Mouse (Mus musculus): ENCODE data around the gene Dhx40.

The Dhx40 gene

DNA sequence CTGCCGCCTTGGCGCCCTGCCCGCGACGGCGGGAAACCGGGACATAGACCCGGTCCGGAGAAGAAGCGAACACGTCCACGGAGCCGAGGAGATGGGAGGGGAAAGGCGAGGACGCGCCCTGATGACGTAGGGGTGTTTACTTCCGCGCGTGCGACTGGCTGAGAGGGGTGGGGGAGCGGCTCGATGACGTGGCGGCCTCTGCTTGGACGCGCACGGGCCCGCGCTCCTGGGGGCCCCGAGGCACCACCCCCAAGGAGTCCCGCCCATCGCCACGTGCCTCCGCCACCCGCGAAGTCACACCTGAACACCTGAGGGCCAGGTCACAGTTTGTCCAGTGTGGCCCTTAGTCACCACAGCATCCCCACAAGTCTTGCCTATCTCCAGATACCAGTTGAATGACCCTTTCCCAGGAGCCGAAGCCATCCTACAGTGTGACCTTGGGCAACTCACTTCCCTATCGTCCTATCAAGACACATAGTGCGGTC, at the start of gene Dhx40:
Dhx40 (minus strand) TSS at position 242 of the 485 bp plus-strand sequence.
- peak; percentile 72 for DNase-seq (ENCODE audit: low read depth, low spot score)

DNA sequence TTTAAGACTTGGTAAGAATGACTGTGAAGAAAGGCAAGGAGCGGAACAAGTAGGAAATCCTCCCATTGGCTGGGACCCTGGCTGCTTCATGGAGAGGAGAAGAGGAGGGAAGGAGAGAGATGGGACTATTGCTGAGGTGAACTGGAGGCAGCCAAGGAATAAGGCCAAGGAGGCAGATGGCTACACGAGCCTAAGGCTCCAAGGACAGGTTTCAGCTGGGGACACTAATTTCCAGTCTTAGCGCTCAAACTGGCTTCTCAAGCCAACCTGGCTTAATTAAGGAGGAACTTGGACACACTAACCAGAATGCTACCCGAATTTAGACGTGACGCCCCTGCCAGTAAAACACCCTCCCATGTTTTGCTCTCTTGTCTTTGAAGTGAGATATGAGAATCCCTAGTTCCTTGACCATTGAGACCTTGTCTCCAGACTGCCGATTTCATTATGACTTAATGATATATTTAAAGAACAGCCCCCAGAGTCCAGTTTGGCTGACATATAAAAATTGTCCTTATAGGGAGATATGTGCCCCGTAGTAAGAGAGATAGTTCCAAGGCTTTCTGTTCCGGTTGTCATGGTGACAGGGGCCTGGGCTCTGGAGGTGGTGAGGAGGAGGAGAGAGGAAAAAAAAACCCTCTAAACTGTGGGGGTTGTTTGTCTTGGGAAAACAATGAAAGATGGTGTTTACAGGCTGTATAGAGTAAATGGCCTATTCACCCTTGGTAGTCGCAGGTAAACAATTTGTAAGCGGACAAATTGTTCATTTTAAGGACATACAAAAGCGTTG, 48.3 kb upstream of the Dhx40 start:
- DNase-seq (ENCODE audit: low read depth, low spot score): no peak

DNA sequence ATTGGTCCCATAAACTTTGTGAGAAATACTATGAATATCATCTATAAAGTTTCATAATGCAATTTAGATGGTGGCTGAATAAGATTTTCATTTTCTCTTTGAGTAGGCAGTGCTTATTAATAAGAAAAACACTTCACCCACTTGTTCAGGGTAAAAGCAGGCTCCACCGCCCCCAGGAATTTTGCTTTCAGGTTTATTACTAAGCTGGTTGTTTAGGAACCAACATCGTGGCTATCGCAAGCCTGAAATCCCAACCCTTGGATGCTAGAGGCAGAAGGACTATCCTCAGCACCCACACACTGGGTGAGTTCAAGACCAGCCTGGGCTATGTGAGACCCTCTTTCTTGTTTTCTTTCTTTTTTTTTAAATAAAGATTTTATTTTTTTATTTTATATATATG, 45.5 kb upstream of the Dhx40 start:
- DNase-seq (ENCODE audit: low read depth, low spot score): no peak

DNA sequence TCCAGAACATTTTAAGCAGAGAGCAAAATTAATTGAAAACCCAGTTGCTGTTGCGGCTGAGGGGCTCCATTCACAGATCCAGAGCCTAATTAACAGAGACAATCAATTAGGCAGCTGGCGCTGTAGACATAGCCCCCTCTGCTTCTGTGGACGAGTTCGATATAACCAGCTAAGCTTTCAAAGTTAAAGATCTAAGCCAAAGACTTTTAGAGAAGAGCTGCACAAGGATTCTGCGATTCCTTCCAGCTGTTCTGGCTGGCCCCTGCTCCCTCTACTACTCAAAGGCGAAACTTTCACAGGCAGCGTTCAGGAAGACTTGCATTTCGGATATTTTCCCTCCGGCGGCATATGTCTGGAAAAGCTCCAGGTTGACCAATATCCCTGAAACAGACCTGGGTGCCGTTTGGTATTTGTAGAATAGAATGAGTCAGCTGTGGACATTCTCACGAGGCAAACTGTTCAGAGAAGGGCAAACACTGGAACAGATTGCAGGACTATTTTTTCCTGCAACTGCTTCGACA, 45.0 kb upstream of the Dhx40 start:
- no peak for DNase-seq (ENCODE audit: low read depth, low spot score)

DNA sequence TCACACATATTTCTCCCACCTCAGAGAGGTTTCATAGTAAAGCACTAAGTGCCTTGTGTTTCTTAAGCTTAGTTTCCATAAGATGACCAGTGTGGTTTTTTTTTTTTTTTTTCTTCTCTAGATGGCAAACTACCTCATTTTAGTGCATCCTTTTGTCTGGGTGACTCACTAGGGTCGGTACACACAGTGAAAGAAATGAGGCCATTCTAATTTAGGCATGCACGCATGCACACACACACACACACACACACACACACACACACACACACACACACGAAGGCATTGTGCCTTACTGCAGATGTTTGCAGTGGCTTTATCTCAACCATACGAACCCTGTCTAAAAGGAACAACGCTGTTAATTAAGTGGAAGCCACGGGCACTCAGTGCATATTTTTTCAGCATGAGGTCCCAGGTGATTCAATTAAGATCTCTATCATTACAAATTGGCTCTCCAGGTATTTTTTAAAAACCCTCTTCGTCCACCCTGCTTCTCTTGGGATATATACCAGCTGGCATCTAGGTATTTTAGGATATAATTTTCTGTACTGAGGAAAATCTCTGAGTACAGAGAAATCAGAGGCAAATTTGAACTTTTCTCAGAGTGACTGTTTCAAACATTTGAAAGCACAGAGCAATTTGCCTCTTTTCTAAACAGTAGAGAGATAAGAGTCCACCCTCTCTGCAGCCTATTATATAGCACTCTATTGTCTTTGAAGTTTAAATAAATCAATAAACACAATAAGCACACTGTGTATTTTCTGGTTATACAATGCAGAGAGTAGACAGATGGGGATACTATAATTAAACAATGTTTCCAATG, 44.4 kb upstream of the Dhx40 start:
- DNase-seq (ENCODE audit: low read depth, low spot score): no peak

DNA sequence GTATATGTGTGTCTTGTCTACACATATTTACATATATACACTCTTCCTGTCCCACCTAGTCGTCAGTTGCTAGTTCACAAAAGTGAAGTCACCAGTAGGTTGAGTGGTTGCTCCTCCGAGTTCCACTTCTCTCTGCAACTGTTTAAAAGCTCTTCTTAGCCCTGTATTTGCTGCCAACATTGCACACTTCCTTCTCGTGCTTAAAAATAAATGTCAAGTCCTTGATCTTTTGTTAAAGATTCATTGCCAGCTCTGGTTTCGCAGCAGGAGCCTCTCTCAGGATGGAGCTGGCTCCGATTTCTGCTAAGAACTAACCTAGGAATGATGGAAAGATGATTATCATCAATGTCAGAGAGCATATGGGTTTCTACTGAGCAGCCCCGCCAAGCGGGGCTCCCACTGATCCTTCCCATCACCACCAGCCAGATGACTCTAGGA, 43.7 kb upstream of the Dhx40 start:
- no peak for DNase-seq (ENCODE audit: low read depth, low spot score)

DNA sequence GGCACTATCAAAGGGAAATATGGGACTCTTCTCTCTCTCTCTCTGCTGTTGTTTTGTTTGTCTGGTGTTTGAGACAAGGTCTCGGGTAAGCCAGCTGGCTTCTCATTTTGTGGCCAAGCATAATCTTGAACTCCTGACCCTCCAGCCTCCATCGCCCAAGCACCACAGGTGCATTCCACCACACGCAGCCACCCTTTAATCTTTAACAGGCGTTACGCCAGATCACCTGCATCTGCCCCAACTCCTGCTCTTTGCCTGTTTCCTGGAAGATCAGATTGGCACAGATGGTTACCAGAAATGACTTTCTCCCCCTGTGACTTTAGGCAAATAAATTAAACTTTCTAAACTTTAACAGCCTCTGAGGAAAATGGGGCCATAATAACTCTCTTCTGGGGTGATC, 36.3 kb upstream of the Dhx40 start:
- DNase-seq (ENCODE audit: low read depth, low spot score): no peak

DNA sequence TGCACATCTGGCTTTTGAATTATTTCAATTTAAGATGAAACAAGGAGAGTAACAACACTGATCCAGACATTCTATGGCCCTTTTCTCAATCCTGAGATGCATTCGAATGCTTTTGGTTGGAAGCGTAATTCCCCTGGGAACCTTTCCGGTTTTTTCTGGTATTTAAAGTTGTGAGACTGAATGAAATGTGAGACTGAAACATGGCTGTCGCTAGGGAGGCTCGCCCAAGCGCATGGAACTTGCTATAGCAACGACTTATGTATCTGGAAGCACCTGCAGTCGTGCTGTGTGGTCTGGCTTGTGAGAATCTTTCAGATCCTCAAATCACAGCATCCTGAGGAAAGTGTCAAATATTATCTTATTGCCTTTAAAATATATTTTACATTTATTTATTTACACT, 33.7 kb upstream of the Dhx40 start:
- DNase-seq (ENCODE audit: low read depth, low spot score): no peak

DNA sequence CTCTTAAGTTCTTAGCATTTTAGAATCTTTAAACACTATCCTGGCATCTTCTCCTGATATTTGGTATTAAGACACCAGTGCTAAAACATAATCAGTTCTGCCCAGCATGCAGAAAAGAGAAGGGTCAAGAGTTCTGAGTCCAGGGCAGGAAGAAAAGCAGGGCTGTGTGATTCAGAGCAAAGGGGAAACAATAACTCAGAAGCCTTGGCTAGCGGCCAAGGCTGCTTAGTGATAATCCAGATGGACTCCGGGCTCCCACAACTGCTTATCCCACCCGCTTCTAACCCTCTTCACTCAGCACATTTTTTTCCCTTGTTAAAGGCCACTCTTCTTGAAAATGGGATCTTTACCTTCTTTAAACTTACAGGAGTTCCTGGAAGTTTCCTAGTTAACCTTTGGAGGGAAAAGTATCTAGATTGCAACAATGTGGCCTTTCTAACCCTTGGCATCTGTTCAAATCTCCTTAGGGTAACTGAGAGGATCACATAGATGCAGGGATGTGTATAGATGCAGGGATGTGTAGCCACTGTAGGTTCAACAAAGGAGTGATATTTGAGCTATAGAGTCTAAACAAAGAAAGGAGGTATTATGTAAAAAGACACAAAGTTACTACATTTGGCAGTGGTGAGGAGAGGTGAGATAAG, 33.1 kb upstream of the Dhx40 start:
- DNase-seq (ENCODE audit: low read depth, low spot score): no peak

DNA sequence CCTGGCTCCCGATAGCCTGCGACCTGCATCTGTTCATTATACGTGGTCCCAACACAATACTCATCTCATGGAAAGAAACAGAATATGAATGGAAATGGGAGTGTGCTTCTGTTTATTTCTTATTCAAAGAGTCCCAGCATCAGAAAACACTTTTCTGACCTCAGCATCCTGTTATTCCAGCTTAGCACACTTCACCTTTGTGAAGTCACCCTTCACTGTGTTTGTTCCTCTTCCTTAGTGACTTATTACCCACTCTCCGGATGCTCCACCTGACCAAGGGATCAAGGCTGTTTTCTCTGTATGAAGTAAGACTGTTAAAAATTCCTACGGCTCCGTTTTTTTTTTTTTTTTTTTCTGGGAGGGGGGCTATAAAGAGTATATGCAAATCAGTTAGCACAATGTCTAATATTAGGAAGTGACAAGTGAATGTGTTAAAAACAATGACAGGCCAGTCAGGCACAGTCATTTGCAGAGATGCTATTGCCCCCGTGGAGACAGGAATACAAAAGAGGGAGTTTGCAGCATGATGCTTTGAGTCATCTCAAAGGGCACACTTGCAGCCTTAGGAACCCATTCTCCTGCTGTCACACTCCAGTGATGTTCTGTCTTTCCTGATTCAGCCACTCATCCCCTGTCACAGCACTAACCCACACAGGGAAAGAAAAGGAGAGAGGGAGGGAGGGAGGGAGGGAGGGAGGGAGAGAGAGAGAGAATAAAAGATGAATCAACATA, 32.3 kb upstream of the Dhx40 start:
- DNase-seq (ENCODE audit: low read depth, low spot score): no peak

DNA sequence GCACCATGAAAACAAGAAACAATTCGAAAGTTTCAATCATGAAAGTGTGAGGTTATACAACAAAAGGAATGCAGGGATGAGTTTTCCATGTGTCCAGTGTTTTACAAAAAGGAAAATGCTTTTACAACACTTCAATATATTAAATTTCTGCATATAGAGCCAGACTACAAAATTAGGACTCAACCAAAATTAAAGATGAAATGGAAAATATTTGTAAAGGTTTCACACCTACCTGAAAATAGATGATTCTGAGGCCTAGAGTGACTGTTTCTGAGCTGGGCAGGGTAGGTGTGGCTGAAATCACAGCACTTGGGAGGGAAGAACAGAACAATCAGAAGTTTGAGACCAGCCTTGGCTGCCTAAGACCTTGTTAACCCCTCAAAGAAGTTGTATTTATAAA, 31.2 kb upstream of the Dhx40 start:
- DNase-seq (ENCODE audit: low read depth, low spot score): no peak

DNA sequence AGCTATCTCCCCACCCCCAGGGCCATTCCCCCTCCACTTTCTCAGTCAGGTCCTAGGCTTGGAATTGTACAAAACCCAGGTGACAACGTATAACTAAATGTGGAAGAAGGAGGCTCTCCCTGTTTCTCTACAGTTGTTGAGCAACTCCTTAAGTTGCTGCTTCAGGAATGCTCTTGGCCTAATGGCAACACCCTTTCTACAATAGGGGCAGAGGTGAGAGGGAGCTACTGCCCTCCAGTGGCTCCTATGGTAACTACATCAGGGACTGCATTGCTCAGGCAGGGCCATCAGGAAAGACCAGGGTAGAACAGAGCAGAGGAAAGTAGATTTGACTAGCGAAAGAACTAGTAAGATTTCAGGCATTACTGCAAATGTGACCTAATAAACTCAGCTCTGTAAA, 28.8 kb upstream of the Dhx40 start:
- DNase-seq (ENCODE audit: low read depth, low spot score): peak; percentile 58

DNA sequence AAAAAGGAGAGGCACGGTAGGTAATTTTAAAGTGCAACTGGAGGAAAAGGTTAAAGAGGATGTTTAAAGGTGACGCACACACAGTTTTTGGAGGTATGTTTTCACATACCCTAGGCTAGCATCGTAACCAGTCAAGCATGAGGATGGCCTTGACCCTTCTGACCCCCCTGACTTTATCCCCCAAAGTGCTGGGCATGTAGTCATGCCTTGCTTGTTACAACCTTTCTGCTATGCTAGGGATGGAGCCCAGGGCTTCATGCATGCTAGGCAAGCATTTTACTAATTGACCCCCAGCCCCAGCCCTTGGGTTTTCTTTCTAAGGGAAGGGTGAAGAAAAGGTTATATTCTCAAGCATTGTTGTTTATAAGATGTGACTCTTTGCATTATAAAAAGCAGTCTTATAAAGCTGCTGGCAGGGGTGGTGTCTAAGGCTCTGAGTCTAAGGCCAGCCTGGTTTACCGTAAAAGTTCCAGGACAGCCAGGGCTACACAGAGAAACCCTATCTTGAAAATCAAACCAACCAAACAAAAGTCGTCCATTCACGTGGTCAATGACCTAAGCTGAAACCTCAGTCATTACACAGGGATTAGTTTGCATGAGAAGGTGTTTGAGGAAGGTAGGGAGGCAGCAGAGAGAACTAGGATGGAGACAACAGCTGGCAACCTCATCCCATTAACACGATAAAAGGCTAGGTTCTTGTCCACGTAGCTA, 27.2 kb upstream of the Dhx40 start:
- DNase-seq (ENCODE audit: low read depth, low spot score): no peak

DNA sequence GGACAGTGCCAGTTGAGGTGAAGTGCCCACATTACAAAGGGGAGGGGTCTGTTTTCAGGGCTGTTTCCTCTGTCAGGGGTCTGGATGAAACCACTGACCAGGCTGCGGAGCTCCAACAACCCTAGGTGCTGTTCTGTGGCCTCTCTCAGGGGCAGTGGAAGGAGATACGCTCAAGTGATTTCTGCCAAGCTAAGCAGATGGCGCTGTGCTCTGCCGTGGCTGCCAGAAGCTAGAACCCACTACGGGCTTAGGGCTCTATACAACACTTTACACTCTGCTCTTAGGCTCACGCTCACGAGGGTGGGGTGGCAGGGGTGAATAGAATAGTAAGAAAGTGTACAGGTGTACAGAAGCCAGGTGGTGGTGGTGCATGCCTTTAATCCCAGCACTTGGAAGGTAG, 26.5 kb upstream of the Dhx40 start:
- DNase-seq (ENCODE audit: low read depth, low spot score): no peak

DNA sequence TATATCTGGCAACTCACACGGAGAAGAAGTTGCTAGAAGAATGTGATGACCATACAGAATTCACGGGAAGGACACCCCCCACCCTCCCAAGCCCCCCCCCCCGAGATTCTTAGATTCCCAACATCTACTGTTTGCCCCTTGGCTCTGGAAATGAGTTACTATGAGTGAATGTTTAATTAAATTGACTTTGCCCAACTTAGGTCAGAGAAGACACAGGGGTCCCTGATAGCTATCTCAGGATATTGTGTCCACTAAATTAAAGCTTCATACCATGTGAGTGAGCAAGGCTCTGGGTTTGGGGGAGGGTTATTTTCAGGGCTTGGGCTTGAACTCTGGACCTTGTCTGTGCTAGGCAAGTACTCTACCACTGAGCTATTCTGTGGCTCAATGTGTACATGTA, 25.6 kb upstream of the Dhx40 start:
- no peak for DNase-seq (ENCODE audit: low read depth, low spot score)

DNA sequence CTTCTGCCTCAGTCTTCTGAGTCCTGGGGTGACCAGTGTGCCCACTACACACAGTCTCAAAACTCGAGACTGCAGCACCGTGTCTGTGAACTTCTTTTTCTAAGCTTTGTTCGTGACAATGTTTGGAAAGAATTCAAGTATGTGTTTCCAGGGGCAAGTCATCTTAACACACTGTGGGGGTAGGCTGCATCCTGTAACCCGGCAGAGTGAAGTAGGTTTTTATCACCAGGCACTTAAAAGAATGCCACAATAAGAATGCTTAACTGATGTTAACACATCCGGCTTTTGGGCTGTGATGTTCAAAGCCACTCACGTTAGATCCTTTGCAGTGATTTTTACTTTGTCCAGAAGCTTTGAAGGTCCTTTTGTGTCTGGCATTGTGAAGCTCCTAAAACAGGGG, 20.9 kb upstream of the Dhx40 start:
- DNase-seq (ENCODE audit: low read depth, low spot score): no peak

DNA sequence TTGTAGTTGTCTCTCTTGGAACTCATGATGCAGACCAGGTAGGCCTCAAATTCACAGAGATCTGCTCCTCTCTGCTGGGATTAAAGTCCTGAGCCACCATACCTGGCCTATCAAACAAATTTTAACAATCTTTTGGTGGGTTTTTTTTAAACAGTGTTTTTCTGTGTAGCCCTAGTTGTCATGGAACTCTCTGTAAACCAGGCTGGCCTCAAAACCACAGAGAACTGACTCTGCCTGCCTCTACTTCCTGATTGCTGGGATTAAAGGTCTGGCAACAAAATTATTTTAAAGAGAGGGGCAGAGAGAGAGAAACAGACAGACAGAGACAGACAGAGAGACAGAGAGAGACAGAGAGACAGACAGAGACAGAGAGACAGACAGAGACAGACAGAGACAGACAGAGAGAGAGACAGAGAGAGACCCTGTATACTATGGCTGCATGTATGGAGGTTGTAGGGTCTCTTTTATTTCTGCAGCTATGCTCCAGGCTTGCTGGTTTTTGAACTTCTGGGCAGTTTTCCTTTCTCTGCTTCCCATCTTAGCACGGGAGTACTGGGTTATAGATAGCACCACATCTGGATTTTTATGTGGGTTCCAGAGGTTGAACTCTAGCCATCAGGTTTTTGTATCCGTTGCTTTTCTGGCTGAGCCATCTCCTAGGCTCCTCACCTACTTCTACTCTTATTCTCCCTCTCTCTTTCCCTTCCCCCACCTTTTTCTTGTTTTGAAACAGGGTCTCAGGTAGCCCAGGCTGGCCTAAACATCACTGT, 20.1 kb upstream of the Dhx40 start:
- DNase-seq (ENCODE audit: low read depth, low spot score): no peak

DNA sequence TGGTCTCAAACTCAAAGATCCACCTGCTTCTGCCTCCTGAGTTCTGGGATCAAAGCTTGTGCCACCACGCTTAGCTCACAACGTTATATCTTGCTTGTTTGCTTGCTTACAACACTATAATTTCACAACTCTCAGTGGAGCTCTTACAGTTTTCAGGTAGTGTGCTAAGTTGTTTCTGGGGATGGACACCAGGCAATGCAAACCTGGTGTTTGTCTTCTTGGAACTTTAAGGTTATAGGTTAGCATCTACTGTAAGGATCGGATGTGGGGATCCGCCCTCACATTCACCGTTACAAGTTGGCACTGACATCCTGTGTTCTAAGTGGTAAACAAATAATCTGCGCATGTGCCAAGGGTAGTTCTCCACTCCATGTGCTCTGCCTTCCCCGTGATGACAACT, 16.9 kb upstream of the Dhx40 start:
- DNase-seq (ENCODE audit: low read depth, low spot score): no peak

DNA sequence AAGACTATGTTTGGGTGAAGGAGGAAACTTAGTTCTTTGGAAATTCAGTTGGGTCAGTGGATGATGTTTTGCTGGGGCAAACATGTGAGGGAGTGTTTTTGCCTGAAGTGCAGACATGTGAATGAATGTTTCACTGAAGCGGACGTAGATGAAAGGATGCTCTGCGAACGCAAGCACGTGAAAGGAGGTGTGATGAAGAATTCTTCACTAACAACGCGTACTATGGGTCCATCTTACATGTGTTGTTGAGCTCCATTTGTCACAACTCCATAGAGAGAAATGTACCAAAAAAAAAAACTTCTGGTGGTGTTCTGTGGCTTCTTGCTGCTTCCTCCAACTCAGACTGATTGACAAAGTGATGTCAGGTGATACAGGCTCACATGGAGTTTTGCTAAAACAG, 15.0 kb upstream of the Dhx40 start:
- no peak for DNase-seq (ENCODE audit: low read depth, low spot score)

DNA sequence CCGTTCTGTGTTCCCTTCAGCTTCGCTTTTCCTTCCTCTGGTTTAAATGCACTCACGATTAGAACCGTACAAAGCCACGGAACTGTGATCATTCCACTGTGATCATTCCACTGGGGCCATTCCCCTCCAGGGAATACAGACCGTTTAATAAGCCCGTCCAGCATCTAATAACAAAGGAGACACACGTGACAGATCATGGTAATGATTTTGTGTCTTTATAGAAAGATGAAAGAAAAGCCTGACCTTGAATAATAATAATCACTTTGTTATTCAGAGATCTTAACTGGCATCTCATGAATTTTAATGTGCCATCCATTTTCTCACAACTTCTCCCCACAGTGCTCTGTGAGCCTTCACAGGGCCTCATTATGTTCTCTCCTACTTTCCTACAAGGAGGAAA, 12.0 kb upstream of the Dhx40 start:
- no peak for DNase-seq (ENCODE audit: low read depth, low spot score)
